Mouse (Mus musculus): ENCODE results near the gene Mmp27.

The Mmp27 gene

DNA sequence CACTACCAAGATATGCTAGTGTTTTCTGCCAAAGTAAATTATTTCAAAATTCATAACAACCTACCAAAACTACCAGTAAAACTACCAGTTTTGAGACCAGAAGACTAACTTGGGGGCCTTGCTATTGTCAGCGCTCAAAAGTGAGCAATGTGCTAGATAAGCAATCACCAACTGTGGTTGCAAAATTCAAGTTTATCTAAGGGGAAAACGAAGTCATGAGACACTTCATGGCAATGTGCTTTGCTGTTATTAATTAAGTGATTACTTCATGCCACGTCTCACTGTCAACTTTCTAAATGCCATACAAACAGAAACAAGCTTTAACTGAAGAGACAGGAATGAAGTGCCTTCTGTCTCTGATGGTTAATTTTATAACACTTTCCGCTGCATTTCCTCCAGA, at the start of gene Mmp27:
Mmp27 (plus strand) TSS at position 235 of the 400 bp plus-strand sequence.
- in situ Hi-C loops (cut with MboI; ENCODE audit: low sequenced_read_pairs): no loop called here

DNA sequence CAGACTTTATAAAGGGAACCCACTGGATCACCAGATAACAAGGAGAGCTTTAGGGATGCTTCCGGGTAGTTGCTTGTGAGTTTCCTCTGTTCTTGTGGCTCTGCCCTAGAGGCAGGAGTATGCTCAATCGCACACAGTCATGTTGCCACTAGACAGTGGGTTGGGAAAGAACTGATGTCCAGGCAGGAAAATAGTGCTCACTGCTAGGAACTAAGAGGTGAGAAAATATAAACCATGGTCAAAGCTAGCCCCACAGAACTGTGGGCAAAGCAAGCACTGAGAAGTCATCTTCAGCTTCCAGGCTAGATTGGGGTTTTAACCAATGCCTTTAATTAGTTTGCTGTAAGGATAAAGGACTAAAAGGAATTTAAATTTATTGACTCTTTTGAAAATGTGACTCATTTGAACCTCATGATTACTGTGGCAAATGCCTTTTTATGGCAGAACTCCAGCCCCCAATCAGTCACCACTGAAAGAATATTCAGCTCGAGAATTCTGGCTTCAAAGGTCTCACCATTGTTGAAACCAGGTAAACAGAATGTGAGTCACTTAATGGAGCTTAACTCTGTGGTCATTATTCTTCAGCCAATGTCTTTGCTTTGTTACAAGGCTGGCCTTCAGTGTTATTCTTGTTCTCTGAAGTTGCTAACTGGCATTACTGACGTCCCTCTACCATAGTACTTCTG, 44.8 kb upstream of the Mmp27 start:
- in situ Hi-C loops (cut with MboI; ENCODE audit: low sequenced_read_pairs): no loop called here

DNA sequence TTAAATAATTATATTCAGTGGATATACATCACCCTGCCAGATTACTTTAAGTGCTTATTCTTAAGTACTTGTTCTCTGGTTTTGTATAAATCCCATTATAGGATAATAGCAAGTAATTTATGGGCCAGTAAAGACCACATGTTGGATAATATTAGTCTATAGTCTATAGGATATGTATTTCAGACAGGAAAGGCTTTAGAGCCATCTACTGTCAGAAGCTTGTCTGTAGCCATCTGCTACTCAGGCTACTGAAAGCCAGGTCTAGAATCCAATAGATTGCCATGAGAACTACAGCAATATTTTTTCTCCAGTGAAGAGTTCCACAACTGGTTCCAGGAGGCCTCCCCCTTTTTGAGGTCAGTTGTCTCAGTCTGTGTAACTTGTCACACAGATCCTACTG, 28.4 kb upstream of the Mmp27 start:
- in situ Hi-C loops (cut with MboI; ENCODE audit: low sequenced_read_pairs): no loop called here

DNA sequence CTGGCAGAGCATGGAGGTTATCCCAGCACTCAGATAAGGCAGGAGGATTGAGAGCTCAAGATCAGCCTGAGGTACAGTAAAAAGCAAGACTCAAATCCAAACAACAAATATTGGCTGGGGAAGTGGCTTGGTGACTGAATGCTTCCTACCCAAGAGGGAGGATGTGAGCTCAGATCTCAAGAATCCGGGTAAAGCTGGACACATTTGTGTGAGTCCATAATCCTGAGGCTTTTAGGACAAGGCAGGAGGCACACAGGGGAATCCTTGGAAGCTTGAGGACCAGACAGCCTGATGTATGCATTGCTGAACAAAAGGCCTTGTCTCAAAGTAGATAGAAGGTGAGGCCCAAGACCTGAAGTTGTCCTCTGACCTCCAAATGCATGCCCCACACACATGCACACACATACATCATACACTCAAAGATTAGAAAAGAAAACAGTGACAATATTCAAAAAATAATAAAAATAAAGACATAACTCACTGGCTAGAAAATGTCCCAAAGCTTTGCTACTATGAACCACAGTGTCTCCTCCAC, 26.2 kb upstream of the Mmp27 start:
- in situ Hi-C loops (cut with MboI; ENCODE audit: low sequenced_read_pairs): no loop called here

DNA sequence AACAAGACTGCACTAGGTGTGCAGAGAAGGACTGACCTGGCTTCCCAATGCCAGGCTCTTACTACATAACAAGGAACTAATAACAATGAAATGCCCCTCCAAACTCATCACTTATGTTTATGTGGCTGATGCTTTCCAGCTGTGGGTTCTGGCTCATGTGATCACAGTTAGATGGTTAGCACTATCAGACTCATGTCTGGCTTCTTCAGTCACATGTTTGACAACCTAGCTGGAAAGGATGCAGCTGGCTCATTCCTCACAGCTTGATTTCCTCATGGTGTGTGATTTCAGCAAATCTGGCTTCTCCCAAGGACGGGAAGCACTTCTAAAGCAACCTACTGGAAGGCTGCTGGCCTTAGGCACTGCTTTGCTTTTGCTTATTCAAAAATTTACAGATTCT, 25.7 kb upstream of the Mmp27 start:
- in situ Hi-C loops (cut with MboI; ENCODE audit: low sequenced_read_pairs): no loop called here

DNA sequence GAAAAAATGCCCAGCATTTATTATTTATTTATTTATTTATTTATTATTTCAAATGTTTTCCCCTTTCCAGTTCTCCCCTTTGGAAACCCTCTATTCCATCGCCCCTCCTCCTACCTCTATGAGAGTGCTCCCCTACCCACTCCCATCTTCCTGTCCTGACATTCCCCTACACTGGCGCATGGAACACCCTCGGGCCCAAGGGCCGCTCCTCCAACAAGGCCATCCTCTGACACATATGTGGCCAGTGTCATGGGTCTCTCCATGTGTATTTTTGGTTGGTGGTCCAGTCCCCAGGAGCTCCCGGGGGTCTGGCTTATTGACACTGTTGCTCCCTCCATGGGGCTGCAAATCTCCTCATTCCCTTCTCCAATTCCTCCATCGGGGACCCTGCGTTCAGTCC, 25.3 kb upstream of the Mmp27 start:
- in situ Hi-C loops (cut with MboI; ENCODE audit: low sequenced_read_pairs): no loop called here

DNA sequence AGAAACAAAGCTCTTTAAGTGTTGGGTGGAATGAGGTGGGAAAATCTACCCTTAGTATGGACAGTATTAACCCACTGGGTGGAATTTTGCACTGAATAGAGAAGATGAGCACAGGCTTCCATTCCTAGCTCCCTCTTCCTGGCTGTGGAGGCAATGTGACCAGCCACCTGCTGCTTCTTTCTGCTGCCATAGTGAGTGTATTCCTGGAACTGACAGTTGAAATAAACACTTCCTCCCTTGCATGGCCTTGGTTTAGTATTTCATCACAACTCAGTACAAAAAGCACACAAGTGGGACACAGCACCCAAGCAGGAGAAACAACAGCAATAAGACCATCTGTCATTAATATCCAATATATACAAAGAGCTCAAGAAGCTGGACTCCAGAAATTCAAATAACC, 19.3 kb upstream of the Mmp27 start:
- in situ Hi-C loops (cut with MboI; ENCODE audit: low sequenced_read_pairs): no loop called here

DNA sequence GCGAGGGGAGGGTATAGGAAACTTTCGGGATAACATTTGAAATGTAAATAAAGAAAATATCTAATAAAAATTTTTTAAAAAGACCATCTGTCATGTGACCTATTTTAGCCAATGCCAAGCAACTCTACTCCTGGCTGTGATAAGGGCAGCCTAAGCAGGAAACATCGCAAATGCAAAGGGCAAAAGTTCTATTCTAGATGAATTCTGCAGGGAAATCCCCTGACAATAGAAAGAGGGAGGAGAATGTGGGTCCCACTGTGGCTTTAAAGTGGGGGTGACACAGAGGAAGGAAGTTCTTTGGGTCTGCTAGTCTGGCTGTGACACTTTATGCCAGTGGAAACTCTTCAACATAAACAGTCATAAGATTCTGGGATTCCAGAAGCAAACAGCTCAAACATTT, 17.7 kb upstream of the Mmp27 start:
- in situ Hi-C loops (cut with MboI; ENCODE audit: low sequenced_read_pairs): no loop called here

DNA sequence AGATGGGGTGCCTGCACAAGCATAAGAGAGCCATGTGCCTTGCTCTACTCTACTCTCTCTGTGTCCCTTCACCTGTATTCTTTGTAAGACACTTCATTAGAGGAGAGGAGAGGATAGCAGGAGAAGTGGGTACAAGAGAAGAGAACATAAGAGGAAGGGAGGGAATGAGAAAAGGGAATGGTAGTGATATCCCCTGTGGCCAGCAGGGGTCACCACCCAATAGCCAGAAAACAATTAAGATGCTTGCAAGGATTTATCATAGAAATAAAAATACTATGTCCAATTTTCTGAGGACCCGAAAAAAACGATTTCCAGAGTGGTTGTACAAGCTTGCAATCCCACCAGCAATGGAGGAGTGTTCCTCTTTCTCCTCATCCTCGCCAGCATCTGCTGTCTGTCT, 16.8 kb upstream of the Mmp27 start:
- in situ Hi-C loops (cut with MboI; ENCODE audit: low sequenced_read_pairs): no loop called here

DNA sequence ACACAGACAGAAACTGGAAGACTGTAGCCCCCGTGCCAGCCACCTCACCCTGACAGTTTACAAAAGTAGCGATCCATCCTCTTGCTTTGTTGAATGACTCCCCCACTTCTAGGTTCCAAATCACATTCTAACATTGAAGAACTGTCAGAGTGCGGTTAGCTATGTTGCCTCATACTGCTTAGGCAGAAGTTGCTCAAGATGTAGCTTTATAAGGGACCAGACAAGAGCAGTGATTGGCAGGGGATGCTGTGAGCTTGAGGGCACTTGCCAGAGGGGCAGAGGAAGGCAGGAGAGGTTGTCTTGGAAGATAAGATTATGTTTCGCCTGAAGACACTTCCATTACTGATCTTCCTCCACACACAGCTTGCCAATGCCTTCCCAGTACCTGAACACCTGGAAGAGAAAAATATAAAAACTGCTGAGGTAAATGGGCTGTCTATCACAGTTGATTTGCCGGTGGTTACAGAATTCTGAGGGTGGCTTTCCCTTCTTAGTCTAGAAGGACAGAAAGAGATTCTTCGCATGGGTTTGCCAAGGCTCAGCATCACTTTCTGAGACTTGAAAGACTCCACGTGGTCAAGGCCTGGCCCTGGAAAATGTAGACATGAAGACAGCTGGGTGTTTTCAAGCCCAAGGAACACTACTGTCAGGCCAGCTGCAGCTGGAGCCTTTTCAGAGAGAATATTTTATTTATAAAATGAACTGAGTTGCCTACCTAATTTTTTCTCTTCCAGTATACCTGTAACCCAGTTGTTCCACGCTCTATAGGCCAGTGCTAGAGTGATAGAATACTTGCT, 12.8 kb upstream of the Mmp27 start, which contains the start of gene Mmp8:
Mmp8 (plus strand) TSS at position 236 of the 797 bp plus-strand sequence.
- in situ Hi-C loops (cut with MboI; ENCODE audit: low sequenced_read_pairs): no loop called here

DNA sequence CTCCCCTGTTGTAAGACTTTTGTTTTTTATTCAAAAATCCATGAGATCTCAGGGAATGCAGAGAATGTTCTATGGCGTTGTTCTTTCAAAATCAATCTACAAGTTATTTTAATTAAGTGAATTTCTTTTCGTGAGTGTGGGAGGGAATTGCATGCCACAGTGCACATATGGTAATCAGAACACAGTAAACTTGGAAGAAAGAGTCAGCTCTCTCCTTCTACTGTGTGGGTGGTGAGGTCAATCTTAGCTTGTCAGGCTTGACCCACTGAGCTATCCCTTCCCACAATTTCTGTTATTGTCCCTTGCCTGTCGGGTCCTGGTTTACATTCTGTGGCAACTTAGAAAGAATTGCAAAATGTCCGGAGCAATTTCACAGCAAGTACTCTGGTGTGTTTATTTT, 11.2 kb upstream of the Mmp27 start:
- in situ Hi-C loops (cut with MboI; ENCODE audit: low sequenced_read_pairs): no loop called here

DNA sequence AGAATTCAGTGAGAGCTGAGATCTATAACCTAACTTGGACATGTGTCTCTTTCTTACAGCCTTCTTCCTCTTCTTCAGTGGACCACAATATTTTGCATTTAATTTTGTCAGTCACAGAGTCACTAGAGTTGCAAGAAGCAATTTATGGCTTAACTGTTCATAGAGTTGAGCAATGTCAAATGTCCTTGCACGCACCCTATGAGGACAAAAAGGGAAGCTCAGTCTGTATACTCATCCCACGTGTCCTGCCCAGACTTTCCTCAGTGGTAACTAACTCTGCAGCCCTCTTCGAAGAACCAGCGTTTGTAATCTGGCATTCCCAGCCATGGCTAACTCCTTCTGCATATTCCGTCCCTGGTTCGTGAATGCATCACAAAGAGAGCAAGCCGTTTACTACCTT, 3.8 kb upstream of the Mmp27 start:
- in situ Hi-C loops (cut with MboI; ENCODE audit: low sequenced_read_pairs): no loop called here

DNA sequence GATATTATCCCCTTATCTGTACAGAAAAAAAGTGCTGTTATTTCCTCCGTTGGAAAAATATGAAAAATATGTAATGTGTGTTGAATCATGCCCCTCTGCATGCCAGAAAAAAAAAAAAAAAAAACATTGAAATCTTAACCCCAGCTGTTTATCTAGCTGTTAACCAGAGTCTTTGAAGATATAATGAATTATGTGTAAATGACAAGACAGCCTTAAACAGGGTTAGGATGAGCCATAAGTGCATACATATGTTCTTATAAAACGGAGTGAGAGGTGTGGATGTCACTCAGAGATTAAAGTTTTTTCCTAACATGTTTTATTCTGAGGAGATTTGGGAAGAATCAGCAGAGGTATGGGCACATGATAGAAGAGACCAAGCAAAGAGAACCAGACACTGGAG, 3.3 kb upstream of the Mmp27 start:
- in situ Hi-C loops (cut with MboI; ENCODE audit: low sequenced_read_pairs): no loop called here

DNA sequence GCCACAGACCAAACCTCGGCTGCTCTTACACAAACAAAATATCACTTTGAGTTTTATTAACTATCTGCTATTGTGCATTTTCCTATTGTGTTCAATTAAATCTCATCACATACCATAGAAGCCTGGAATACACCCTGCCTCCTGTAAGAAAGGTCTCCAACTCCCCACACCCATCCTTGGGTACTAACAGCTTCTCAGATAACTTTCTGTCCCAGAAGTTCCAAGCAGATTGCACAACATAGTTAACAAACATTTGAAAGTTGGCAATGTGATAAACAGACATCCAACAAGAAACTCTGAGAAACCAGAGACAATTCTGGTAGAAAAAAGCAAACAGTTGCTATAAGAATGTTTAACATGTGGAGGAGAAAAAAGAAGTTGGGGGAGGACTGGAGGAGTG, 711 bp upstream of the Mmp27 start:
- in situ Hi-C loops (cut with MboI; ENCODE audit: low sequenced_read_pairs): no loop called here

DNA sequence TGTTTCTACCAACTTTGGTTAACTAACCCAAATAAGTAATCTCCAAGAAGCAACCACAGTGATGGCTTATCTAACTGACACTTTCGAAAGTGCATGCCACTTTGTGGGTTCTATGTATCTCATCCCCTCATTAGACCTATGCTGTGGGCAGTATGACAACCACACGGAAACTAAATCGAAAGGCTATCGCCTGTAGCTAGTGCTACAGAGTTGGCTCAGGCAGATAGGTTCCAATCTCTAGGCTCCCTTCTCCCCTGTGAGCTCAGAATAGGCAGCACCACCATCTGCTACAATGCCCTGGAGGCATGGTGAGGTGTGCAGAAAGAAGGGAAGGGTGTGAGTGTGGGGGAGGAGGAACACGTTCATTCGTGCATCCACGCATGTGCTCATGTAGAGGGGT, 992 bp downstream of the Mmp27 start:
- in situ Hi-C loops (cut with MboI; ENCODE audit: low sequenced_read_pairs): no loop called here

DNA sequence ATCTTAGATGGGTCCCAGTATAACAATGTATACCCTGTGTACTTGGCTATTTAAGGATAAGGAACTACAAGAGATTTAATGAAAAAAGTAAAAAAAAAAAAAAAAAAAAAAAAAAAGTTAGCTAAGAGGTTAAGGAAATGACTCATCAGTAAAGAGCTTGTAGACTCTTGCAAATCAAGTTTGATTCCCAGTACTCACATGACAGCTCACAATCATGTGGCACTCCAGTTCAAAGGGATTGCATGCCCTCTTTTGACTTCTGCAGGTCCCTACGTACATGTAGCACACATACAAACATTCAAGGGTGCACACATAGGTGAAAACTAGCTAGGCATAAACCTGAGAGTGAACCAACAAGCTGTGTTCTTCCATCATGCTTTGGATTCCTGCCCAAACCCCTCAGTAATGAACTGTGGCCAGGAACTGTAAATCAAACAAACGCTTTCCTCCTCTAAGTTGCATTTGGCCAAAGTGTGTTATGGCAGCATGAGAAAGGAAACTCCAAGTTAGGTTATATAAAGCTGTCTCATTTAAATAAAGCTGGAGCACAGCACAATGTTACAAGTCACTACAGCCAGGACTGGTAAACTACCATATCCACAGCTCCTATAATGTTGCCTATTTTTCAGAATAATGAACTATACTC, 1.6 kb downstream of the Mmp27 start:
- in situ Hi-C loops (cut with MboI; ENCODE audit: low sequenced_read_pairs): no loop called here

DNA sequence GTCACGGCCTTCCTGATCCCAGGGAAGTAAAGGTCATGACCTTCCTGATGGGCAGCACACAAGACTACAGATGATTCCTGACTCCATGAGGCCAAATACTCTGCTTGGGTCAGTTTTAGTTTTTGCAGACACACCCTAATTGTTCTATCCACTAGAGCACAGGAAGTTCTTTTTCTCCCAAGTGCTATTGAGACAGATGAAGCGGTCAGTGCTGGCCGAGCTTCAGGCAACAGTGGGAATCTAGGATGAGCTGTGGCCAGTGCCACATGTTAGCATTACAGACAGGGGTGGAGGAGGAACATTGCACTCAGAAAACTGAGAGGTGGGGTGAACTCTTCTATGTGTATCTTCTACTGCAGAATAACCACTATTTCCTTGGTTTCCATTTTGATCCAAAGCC, 4.3 kb downstream of the Mmp27 start:
- in situ Hi-C loops (cut with MboI; ENCODE audit: low sequenced_read_pairs): no loop called here

DNA sequence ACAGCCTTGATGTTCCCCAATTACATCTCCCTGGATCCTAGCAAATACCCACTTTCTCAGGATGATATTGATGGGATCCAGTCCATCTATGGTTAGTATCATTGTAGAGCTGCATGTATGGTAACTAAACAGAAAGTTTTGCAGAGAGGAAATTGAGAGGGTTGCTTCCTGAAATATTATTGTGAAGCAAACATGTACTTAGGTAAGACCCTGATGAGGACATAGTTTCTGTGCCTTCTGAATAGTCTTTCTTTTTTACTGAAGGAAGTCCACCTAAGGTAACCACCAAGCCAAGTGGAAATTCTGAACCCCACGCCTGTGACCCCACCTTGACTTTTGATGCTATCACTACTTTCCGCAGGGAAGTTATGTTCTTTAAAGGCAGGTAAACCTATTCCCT, 6.2 kb downstream of the Mmp27 start:
- in situ Hi-C loops (cut with MboI; ENCODE audit: low sequenced_read_pairs): no loop called here

DNA sequence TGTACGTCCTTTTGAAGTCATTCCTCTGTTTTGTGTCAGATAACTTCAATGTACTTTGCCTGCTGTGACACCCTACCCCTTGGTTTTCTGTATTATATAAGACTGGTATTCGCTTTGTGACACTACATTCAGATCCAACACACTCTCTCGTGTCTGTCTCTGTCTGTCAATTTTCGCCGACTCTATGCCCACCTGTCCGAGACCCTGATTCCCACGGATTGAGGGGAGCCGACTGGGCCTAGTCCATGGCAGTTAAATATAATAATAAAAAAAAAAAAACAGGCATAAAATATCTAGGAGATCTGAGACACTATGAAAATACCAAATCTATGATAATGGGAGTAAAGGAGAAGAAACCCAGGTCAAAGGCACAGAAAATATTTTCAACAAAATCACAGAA, 18.9 kb downstream of the Mmp27 start:
- in situ Hi-C loops (cut with MboI; ENCODE audit: low sequenced_read_pairs): no loop called here

DNA sequence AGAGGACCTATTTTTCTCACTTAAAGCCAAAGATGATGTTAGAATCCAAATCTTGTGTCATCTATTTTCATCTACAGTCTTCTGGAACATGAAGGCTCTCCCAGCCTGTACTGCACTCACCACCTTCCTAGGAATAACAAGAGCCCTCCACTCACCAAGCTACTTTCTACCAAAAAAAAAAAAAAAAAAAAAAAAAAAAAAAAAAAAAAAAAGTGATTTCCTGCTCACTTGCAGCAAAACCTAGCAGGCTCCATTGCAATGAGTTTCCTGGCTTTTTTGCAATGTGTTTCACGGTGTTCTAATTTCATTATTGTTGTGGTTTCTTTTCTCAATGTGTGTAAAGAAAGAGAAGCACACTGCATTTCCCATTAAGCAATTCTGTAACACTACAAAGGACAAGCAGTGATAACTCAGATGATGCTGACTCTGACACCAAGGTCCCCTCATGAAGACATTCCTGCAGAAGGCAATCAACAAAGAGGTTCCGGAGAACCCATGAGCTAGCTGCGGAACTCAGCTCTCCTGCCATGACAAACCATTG, 22.1 kb downstream of the Mmp27 start:
- in situ Hi-C loops (cut with MboI; ENCODE audit: low sequenced_read_pairs): no loop called here

DNA sequence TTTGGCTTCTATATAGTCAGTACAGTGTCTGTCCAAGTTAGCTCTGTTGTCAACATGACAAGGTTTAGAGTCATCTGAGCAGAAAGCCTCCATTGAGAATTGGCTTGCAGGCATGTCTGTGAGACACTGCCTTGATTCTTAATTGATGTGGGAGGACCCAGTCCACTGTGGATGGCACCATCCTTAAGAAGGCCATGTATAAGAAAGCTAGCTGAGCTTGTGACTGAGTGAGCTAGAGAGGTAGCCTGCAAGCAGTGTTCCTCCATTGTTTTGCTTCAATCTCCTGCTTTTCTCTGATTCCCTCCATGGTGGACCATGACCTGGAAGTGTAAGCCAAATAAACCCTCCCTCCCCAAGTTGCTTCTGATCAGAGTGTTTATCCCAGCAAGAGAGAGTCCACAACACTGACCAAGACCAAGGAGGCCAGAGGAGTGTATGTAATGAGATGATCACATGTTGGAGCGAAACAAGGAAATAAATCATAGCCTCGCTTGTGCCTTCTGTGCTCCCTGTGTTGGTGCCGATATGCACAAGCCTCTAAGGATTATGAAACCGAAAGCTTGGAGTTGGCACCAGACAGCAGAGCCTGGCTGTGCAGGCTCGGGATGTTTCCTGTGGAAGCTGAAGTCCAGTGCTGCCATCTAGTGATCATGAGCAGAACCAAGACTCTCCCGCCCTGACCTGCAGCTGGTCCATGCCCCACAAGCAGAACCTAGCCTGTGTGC, 23.8 kb downstream of the Mmp27 start:
- in situ Hi-C loops (cut with MboI; ENCODE audit: low sequenced_read_pairs): loop anchor here (5.0 kb wide), 1 partner anchor 383 kb away; no protein-coding TSS in a partner anchor

Data from CH12F3 (cell line).